Mouse (Mus musculus) myocyte (in vitro differentiated cells): ENCODE results near the gene Olfr55. TPM values are rescaled to one million over a fixed set of nuclear protein-coding genes. Genes with fewer than 3 reads are reported as not detected.
"Not testable (repeated sequence)": the region's sequence is repeated elsewhere in the genome, so short reads cannot be mapped to it uniquely, and the experiment has no call there.

Experiments
- H3K27me3 ChIP-seq: one replicate; pipeline ENCODE4 v1.6.1; 2011; ENCODE audit not compliant: control insufficient read depth, insufficient read depth, insufficient read length
- H3K36me3 ChIP-seq: one replicate; pipeline ENCODE4 v1.6.1; 2011; ENCODE audit not compliant: control insufficient read depth, insufficient read depth
- H3K4me2 ChIP-seq: one replicate; pipeline ENCODE4 v1.6.1; 2011; ENCODE audit warnings: low read depth, control low read depth
- H3K4me3 ChIP-seq: one replicate; pipeline ENCODE4 v1.5.1; 2011; ENCODE audit warnings: mild to moderate bottlenecking, control low read depth, moderate library complexity
- H3K79me2 ChIP-seq: one replicate; pipeline ENCODE4 v1.6.1; 2011; ENCODE audit not compliant: control insufficient read depth, insufficient read depth
- H3ac ChIP-seq: one replicate; pipeline ENCODE4 v1.6.1; 2011; ENCODE audit not compliant: control insufficient read depth, insufficient read length
- CEBPB ChIP-seq: IDR thresholded peaks from 2 replicates; pipeline ENCODE4 v1.6.1; 2011; ENCODE audit warnings: mild to moderate bottlenecking, moderate library complexity; ENCODE audit not compliant: poor library complexity, insufficient read depth, severe bottlenecking
- E2F4 ChIP-seq: IDR thresholded peaks from one replicate; pipeline ENCODE4 v1.6.1; 2011; ENCODE audit warnings: mild to moderate bottlenecking, control low read depth, moderate library complexity; ENCODE audit not compliant: insufficient read depth
- MAX ChIP-seq: IDR thresholded peaks from one replicate; pipeline ENCODE4 v1.6.1; 2011; ENCODE audit warnings: low read depth, mild to moderate bottlenecking, control low read depth
- MYOD1 ChIP-seq, 3 experiments: IDR thresholded peaks; one replicate each; pipeline ENCODE4 v1.6.1; 2011; ENCODE audit warnings: control low read depth in 2 of 3, low read depth in 2 of 3, mild to moderate bottlenecking in 2 of 3, moderate library complexity in 1 of 3; ENCODE audit not compliant: insufficient read length in 2 of 3, control insufficient read depth in 1 of 3
- MYOG ChIP-seq, 3 experiments: IDR thresholded peaks; one replicate each; pipeline ENCODE4 v1.6.1; 2011; ENCODE audit warnings: control low read depth in 2 of 3, low read depth in 2 of 3, mild to moderate bottlenecking in 2 of 3; ENCODE audit not compliant: insufficient read length in 2 of 3, control insufficient read depth in 1 of 3, insufficient read depth in 1 of 3
- POLR2A ChIP-seq: IDR thresholded peaks from one replicate; pipeline ENCODE4 v1.6.1; 2011; ENCODE audit warnings: low read depth, mild to moderate bottlenecking, control low read depth, moderate library complexity; ENCODE audit not compliant: insufficient read length
- POLR2AphosphoS2 ChIP-seq: IDR thresholded peaks from one replicate; pipeline ENCODE4 v1.6.1; 2011; ENCODE audit warnings: low read depth, control low read depth; ENCODE audit not compliant: insufficient read length
- REST ChIP-seq: IDR thresholded peaks from one replicate; pipeline ENCODE4 v1.6.1; 2011; ENCODE audit warnings: mild to moderate bottlenecking, control low read depth, moderate library complexity; ENCODE audit not compliant: insufficient read depth, insufficient read length
- SRF ChIP-seq: IDR thresholded peaks from one replicate; pipeline ENCODE4 v1.6.1; 2011; ENCODE audit warnings: low read depth; ENCODE audit not compliant: control insufficient read depth, insufficient read length
- TCF12 ChIP-seq: IDR thresholded peaks from one replicate; pipeline ENCODE4 v1.6.1; 2011; ENCODE audit warnings: mild to moderate bottlenecking, control low read depth; ENCODE audit not compliant: poor library complexity, insufficient read depth, severe bottlenecking
- TCF3 ChIP-seq: IDR thresholded peaks from one replicate; pipeline ENCODE4 v1.6.1; 2011; ENCODE audit warnings: low read depth, control low read depth; ENCODE audit not compliant: insufficient read length
- USF1 ChIP-seq: IDR thresholded peaks from one replicate; pipeline ENCODE4 v1.6.1; 2011; ENCODE audit warnings: low read depth, mild to moderate bottlenecking, control low read depth, moderate library complexity
- polyA plus RNA-seq: library from polyadenylated mRNA; unstranded; fragments of >200 nt; fragmentation: generic; extraction: Trizol; gene quantifications from one replicate; pipeline ENCODE4 v1.2.1, GENCODE M21; 2012; ENCODE audit warnings: missing spikeins

The Olfr55 gene
- polyA plus RNA-seq, result not detected

GRCm38 (mm10) chr17:33168147-33168546, at the start of gene Olfr55:
TSS of gene Olfr55 (plus strand) at chr17:33168447.
- H3ac ChIP-seq, H3K36me3 ChIP-seq, H3K4me2 ChIP-seq, H3K79me2 ChIP-seq, H3K27me3 ChIP-seq, H3K4me3 ChIP-seq: not testable (repeated sequence)

- Histone ChIP-seq H3K4me2 (no peak overlapping the region), H3ac (no peak overlapping the region), H3K4me3 (no peak overlapping the region), H3K27me3 (no peaks in the 10 kb centered on the region), H3K79me2 (no peaks in the 10 kb centered on the region), H3K36me3 (no peaks in the 10 kb centered on the region)
- TF ChIP-seq SRF, result no peak
Observed at GRCm38 (mm10) chr17:33124546-33124945, 43.7 kb upstream of the Olfr55 start.

- H3K4me3 ChIP-seq, result no peak overlapping the region
- H3K36me3 ChIP-seq, result no peaks in the 10 kb centered on the region
- no peak overlapping the region for H3ac ChIP-seq
- no peaks in the 10 kb centered on the region for H3K27me3 ChIP-seq
- no peaks in the 10 kb centered on the region for H3K79me2 ChIP-seq
- no peak for TF ChIP-seq SRF
- no peak for TF ChIP-seq POLR2A
- no peak for TF ChIP-seq REST
- no peak for TF ChIP-seq E2F4
- TF ChIP-seq MAX, result no peak
- TF ChIP-seq USF1, result no peak
- no peak for TF ChIP-seq MYOD1 (IDR thresholded peaks at IDR 0.05; ENCODE audit: control insufficient read depth in 1 of 3, insufficient read length in 2 of 3, low read depth in 2 of 3)
- TF ChIP-seq TCF3, result no peak
- no peak for TF ChIP-seq TCF12
- TF ChIP-seq POLR2AphosphoS2, result no peak
- no peak for TF ChIP-seq CEBPB
- TF ChIP-seq MYOG (IDR thresholded peaks at IDR 0.05; ENCODE audit: control insufficient read depth in 1 of 3, insufficient read depth in 1 of 3, insufficient read length in 2 of 3, low read depth in 2 of 3), result no peak
- H3K4me2 ChIP-seq, result no peak overlapping the region
Observed at GRCm38 (mm10) chr17:33126257-33126656, 42.0 kb upstream of the Olfr55 start.

GRCm38 (mm10) chr17:33139261-33139820, 28.9 kb upstream of the Olfr55 start, which contains the start of gene Morc2b:
TSS of gene Morc2b (minus strand) at chr17:33139683.
- Histone ChIP-seq H3K4me2 (no peak within 1 kb of the TSS), H3ac (no peak within 1 kb of the TSS), H3K79me2 (no peaks in the 10 kb centered on the region), H3K27me3 (peaks cover 8% of the 10 kb centered on the region), H3K4me3 (no peak within 1 kb of the TSS), H3K36me3 (no peaks in the 10 kb centered on the region)
- TF ChIP-seq MYOD1 (IDR thresholded peaks at IDR 0.05; ENCODE audit: control insufficient read depth in 1 of 3, insufficient read length in 2 of 3, low read depth in 2 of 3) (no peak), MAX (no peak), MYOG (IDR thresholded peaks at IDR 0.05; ENCODE audit: control insufficient read depth in 1 of 3, insufficient read depth in 1 of 3, insufficient read length in 2 of 3, low read depth in 2 of 3) (no peak)

- H3ac ChIP-seq, H3K79me2 ChIP-seq, H3K27me3 ChIP-seq, H3K36me3 ChIP-seq, H3K4me2 ChIP-seq, H3K4me3 ChIP-seq: not testable (repeated sequence)
Observed at GRCm38 (mm10) chr17:33191002-33191401, 22.8 kb downstream of the Olfr55 start, which contains the start of gene Olfr239. TSS of gene Olfr239 (plus strand) at chr17:33191302.

GRCm38 (mm10) chr17:33221590-33221989, 53.3 kb downstream of the Olfr55 start, which contains the start of gene Olfr1564:
TSS of gene Olfr1564 (minus strand) at chr17:33221690.
- Histone ChIP-seq H3K4me3 (no peak within 1 kb of the TSS), H3ac (no peak within 1 kb of the TSS), H3K36me3 (no peaks in the 10 kb centered on the region), H3K4me2 (no peak within 1 kb of the TSS), H3K79me2 (no peaks in the 10 kb centered on the region), H3K27me3 (no peaks in the 10 kb centered on the region)
- no peak for TF ChIP-seq CEBPB
- TF ChIP-seq TCF12, result no peak
- TF ChIP-seq MYOD1 (IDR thresholded peaks at IDR 0.05; ENCODE audit: control insufficient read depth in 1 of 3, insufficient read length in 2 of 3, low read depth in 2 of 3), result no peak

Other genes starting within 250 kb of the Olfr55 start
- gene Cyp4f13, start 221.0 kb upstream of the Olfr55 start, polyA plus RNA-seq, result 6.1 TPM
- gene Zfp472, start 202.6 kb upstream of the Olfr55 start, polyA plus RNA-seq, result 1.3 TPM
- 2.3 TPM for gene Zfp952, start 175.3 kb upstream of the Olfr55 start, polyA plus RNA-seq
- 0.83 TPM for gene Zfp763, start 135.0 kb upstream of the Olfr55 start, polyA plus RNA-seq
- not detected for gene 4921501E09Rik, start 100.4 kb upstream of the Olfr55 start, polyA plus RNA-seq
- 1.4 TPM for gene Zfp563, start 79.1 kb upstream of the Olfr55 start, polyA plus RNA-seq
- 0.11 TPM for gene Morc2b, start 28.8 kb upstream of the Olfr55 start, polyA plus RNA-seq
- not detected for gene Olfr239, start 22.9 kb downstream of the Olfr55 start, polyA plus RNA-seq
- gene Olfr1564, start 53.2 kb downstream of the Olfr55 start, polyA plus RNA-seq, result 0.11 TPM
- 3.1 TPM for gene Zfp955a, start 86.7 kb downstream of the Olfr55 start, polyA plus RNA-seq
- not detected for gene Olfr63, start 96.2 kb downstream of the Olfr55 start, polyA plus RNA-seq
- 3.0 TPM for gene Zfp955b, start 121.1 kb downstream of the Olfr55 start, polyA plus RNA-seq
- gene Zfp81, start 190.4 kb downstream of the Olfr55 start, polyA plus RNA-seq, result 2.2 TPM
- gene Zfp101, start 226.2 kb downstream of the Olfr55 start, polyA plus RNA-seq, result 0.90 TPM